24 mouse cellular contexts compared by ENCODE assay signal in the genomic region with DNA sequence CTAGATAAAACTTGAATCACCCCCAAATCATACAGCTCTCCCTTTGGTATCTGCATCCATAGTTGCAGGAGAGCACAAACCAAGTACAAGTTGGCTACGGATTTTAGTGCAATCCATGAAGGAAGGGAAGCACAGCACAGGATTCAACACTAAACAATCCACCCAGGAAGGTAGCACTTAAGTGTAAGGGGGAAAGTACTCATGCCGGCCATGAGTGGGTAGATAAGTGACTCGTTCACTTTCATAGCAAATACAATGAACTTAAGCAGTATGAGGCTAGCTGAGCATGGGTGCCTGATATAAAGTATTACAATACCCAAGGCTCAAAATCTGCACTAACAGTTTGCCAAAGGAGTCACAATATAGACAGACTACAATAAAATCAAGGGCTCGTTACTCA.
"Had no signal": no experiment of that assay in that cellular context is flagged by ENCODE, and none has a peak within 500 bp of the region (broad histone marks: within the 10 kb centered on the region; RNA-seq: fewer than 3 reads in every experiment).

No protein-coding gene starts in this region.

- H3K27me3 ChIP-seq: heart, embryonic 13.5 days; heart, embryonic 15.5 days; intestine, embryonic 15.5 days; limb, embryonic 12.5 days had no signal

- H3K4me1 ChIP-seq: intestine, embryonic 15.5 days had no signal

- DNase-seq: forebrain, postnatal 0 days; gastrocnemius, adult 2 months; gastrocnemius, postnatal 10 days; gastrocnemius, postnatal 36 days; heart, adult 2 months; heart, postnatal 14 days; heart, postnatal 36 days; kidney, adult 18-20 months; kidney, adult 8-10 months; kidney, postnatal 10 days; kidney, postnatal 25 days; kidney, postnatal 4 days had no signal

- H3K4me2 ChIP-seq: heart, embryonic 11.5 days; heart, embryonic 13.5 days; heart, embryonic 15.5 days; hindbrain, embryonic 14.5 days; intestine, embryonic 15.5 days; limb, embryonic 12.5 days had no signal

- ATAC-seq: forebrain, postnatal 0 days; hindbrain, embryonic 16.5 days; inflammation-experienced regulatory T-cells, adult 6 months; intestine, embryonic 15.5 days; intestine, postnatal 0 days had no signal

- H3K36me3 ChIP-seq: heart, embryonic 13.5 days; heart, embryonic 15.5 days; intestine, embryonic 15.5 days; limb, embryonic 10.5 days; limb, embryonic 12.5 days had no signal

- H3K27ac ChIP-seq: gastrocnemius, adult 2 months; heart, adult 2 months; heart, embryonic 13.5 days; heart, embryonic 15.5 days; intestine, embryonic 15.5 days; layer of hippocampus, adult 2 months; left cerebral cortex, adult 2 months; limb, embryonic 10.5 days; limb, embryonic 12.5 days had no signal

- H3K9me3 ChIP-seq: heart, embryonic 13.5 days; heart, embryonic 15.5 days; intestine, embryonic 15.5 days; limb, embryonic 10.5 days; limb, embryonic 12.5 days had no signal

- H3K9ac ChIP-seq: forebrain, postnatal 0 days; heart, embryonic 13.5 days; heart, embryonic 15.5 days; hindbrain, embryonic 14.5 days; intestine, embryonic 15.5 days; limb, embryonic 12.5 days had no signal

- H3K4me3 ChIP-seq: gastrocnemius, adult 2 months; heart, adult 2 months; heart, embryonic 13.5 days; heart, embryonic 15.5 days; intestine, embryonic 15.5 days; layer of hippocampus, adult 2 months; left cerebral cortex, adult 2 months; limb, embryonic 10.5 days; limb, embryonic 12.5 days had no signal
